Mouse (Mus musculus): ENCODE results near the gene D930020B18Rik. TPM values are rescaled to one million over a fixed set of nuclear protein-coding genes. Genes with fewer than 3 reads are reported as not detected.

D930020B18Rik gene
- polyA plus RNA-seq, 1 experiment = 0.22 TPM

- TF ChIP-seq POLR2A (IDR thresholded peaks at IDR 0.05; ENCODE audit: control insufficient read depth, extremely low read depth, insufficient read depth, low read length, poor library complexity) (no peak), CTCF (IDR thresholded peaks at IDR 0.05; ENCODE audit: borderline replicate concordance, control insufficient read depth, extremely low read depth, insufficient read depth, low read length, poor library complexity) (no peak)
- DNase-seq = no peak
- Histone ChIP-seq H3K4me1 (replicated peaks; ENCODE audit: control insufficient read depth, insufficient read depth, low read length) (no peaks in the 10 kb centered on the region), H3K36me3 (ENCODE audit: control insufficient read depth, insufficient read depth, low read length) (no peaks in the 10 kb centered on the region), H3K27me3 (ENCODE audit: control insufficient read depth, insufficient read depth, low read length) (no peaks in the 10 kb centered on the region), H3K27ac (ENCODE audit: control insufficient read depth, insufficient read depth, low read length) (no peak overlapping the region), H3K4me3 (ENCODE audit: control insufficient read depth, insufficient read depth, low read length) (no peak overlapping the region)
Measured at GRCm38 (mm10) chr10:121716862-121717261, 75.5 kb downstream of the D930020B18Rik start.

DNA sequence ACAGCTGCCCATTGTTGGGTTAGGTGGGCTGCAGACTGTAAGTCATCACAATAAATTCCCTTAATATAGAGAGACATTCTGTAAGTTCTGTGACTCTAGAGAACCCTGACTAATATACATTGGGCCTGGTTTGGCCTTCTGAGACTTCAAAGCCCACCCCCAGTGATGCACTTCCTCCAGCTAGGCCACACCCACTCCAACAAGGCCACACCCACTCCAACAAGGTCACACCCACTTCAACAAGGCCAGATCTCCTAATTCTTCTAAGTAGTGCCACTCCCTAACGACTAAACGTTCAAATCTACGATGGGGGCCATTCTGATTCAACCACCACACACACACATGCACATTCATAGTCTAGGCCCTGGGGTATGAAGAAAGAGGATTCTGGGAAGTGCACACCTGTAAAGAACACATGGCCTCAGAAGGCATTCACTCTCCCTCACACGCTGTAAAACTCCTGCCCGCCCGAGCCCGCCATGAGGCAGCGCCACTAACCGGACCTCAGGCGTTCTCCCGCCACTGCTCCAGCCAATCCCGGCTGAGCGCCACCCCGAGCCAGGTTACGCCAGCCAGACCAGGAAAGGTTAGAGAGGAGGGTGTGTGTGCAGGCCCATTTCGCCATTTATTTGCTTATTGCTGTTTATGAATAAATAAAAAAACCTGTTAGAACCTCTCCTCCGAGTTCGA lies 77.7 kb downstream of the D930020B18Rik start:
- H3K4me1 ChIP-seq (replicated peaks; ENCODE audit: control insufficient read depth, insufficient read depth, low read length) = no peaks in the 10 kb centered on the region
- H3K4me3 ChIP-seq (ENCODE audit: control insufficient read depth, insufficient read depth, low read length) = no peak overlapping the region
- no peaks in the 10 kb centered on the region for H3K27me3 ChIP-seq (ENCODE audit: control insufficient read depth, insufficient read depth, low read length)
- TF ChIP-seq CTCF (IDR thresholded peaks at IDR 0.05; ENCODE audit: borderline replicate concordance, control insufficient read depth, extremely low read depth, insufficient read depth, low read length, poor library complexity) (no peak), POLR2A (IDR thresholded peaks at IDR 0.05; ENCODE audit: control insufficient read depth, extremely low read depth, insufficient read depth, low read length, poor library complexity) (no peak)
- H3K36me3 ChIP-seq (ENCODE audit: control insufficient read depth, insufficient read depth, low read length) = no peaks in the 10 kb centered on the region
- 96% methylated on average over 18 of the region's 18 CpGs for WGBS
- no peak for DNase-seq
- H3K27ac ChIP-seq (ENCODE audit: control insufficient read depth, insufficient read depth, low read length) = no peak overlapping the region

DNA sequence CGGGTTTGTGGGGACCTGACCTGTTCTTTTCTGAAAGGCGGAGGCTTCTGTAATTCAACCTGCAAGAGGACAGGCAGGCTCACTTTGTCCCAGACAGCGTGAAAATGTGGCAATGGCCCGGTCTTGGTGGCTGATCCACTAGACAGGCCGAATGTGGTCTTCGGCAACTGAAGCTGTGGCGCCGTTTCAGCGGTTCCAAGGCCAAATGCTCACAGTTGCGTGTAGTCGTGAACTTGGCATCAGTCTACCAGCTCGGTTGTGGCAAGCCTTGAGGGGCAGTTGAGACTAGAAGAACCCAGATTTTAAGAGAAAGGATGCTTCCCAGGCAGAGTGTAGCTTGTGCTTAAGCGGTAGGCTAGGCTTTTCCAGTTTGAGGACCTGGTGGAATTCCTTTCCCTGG lies 79.3 kb downstream of the D930020B18Rik start:
- no peak overlapping the region for H3K27ac ChIP-seq (ENCODE audit: control insufficient read depth, insufficient read depth, low read length)
- no peaks in the 10 kb centered on the region for H3K27me3 ChIP-seq (ENCODE audit: control insufficient read depth, insufficient read depth, low read length)
- no peak for DNase-seq
- TF ChIP-seq POLR2A (IDR thresholded peaks at IDR 0.05; ENCODE audit: control insufficient read depth, extremely low read depth, insufficient read depth, low read length, poor library complexity) = no peak
- TF ChIP-seq CTCF (IDR thresholded peaks at IDR 0.05; ENCODE audit: borderline replicate concordance, control insufficient read depth, extremely low read depth, insufficient read depth, low read length, poor library complexity) = no peak
- 97% methylated on average over 13 of the region's 13 CpGs for WGBS
- no peaks in the 10 kb centered on the region for H3K4me1 ChIP-seq (replicated peaks; ENCODE audit: control insufficient read depth, insufficient read depth, low read length)
- no peaks in the 10 kb centered on the region for H3K36me3 ChIP-seq (ENCODE audit: control insufficient read depth, insufficient read depth, low read length)
- no peak overlapping the region for H3K4me3 ChIP-seq (ENCODE audit: control insufficient read depth, insufficient read depth, low read length)

DNA sequence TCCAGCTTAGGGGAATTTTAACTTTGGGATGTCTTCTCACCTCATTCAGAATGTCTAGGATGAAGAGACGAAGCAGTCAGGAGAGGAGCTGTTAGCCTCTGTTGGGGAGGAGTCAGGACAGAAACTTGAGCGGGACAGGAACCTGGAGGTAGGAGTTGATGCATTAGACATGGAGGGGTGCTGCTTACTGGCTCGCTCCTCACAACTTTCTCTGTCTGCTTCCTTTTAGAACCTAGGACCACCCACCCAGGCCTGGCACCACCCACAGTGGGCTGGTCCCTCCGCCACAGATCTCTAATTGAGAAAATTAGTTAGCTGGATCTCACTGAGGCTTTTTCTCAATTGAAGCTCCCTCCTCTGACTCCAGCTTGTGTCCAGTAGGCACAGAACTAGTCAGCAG lies 85.1 kb downstream of the D930020B18Rik start:
- 96% methylated on average over 4 of the region's 4 CpGs for WGBS
- TF ChIP-seq POLR2A (IDR thresholded peaks at IDR 0.05; ENCODE audit: control insufficient read depth, extremely low read depth, insufficient read depth, low read length, poor library complexity) (no peak), CTCF (IDR thresholded peaks at IDR 0.05; ENCODE audit: borderline replicate concordance, control insufficient read depth, extremely low read depth, insufficient read depth, low read length, poor library complexity) (no peak)
- Histone ChIP-seq H3K27ac (ENCODE audit: control insufficient read depth, insufficient read depth, low read length) (no peak overlapping the region), H3K27me3 (ENCODE audit: control insufficient read depth, insufficient read depth, low read length) (no peaks in the 10 kb centered on the region), H3K4me1 (replicated peaks; ENCODE audit: control insufficient read depth, insufficient read depth, low read length) (peaks cover 5% of the 10 kb centered on the region), H3K36me3 (ENCODE audit: control insufficient read depth, insufficient read depth, low read length) (no peaks in the 10 kb centered on the region), H3K4me3 (ENCODE audit: control insufficient read depth, insufficient read depth, low read length) (no peak overlapping the region)
- no peak for DNase-seq

- DNase-seq = no peak
- Histone ChIP-seq H3K27me3 (ENCODE audit: control insufficient read depth, insufficient read depth, low read length) (no peaks in the 10 kb centered on the region), H3K4me1 (replicated peaks; ENCODE audit: control insufficient read depth, insufficient read depth, low read length) (peaks cover 5% of the 10 kb centered on the region), H3K36me3 (ENCODE audit: control insufficient read depth, insufficient read depth, low read length) (no peaks in the 10 kb centered on the region), H3K4me3 (ENCODE audit: control insufficient read depth, insufficient read depth, low read length) (no peak overlapping the region), H3K27ac (ENCODE audit: control insufficient read depth, insufficient read depth, low read length) (no peak overlapping the region)
- TF ChIP-seq CTCF (IDR thresholded peaks at IDR 0.05; ENCODE audit: borderline replicate concordance, control insufficient read depth, extremely low read depth, insufficient read depth, low read length, poor library complexity) (no peak), POLR2A (IDR thresholded peaks at IDR 0.05; ENCODE audit: control insufficient read depth, extremely low read depth, insufficient read depth, low read length, poor library complexity) (no peak)
- WGBS = 95% methylated on average over 4 of the region's 4 CpGs
Measured at GRCm38 (mm10) chr10:121727151-121727550, 85.8 kb downstream of the D930020B18Rik start.

GRCm38 (mm10) chr10:121728226-121728625 lies 86.8 kb downstream of the D930020B18Rik start:
- Histone ChIP-seq H3K27ac (ENCODE audit: control insufficient read depth, insufficient read depth, low read length) (no peak overlapping the region), H3K4me3 (ENCODE audit: control insufficient read depth, insufficient read depth, low read length) (no peak overlapping the region), H3K36me3 (ENCODE audit: control insufficient read depth, insufficient read depth, low read length) (no peaks in the 10 kb centered on the region), H3K4me1 (replicated peaks; ENCODE audit: control insufficient read depth, insufficient read depth, low read length) (peaks cover 5% of the 10 kb centered on the region), H3K27me3 (ENCODE audit: control insufficient read depth, insufficient read depth, low read length) (no peaks in the 10 kb centered on the region)
- 98% methylated on average over 4 of the region's 4 CpGs for WGBS
- TF ChIP-seq POLR2A (IDR thresholded peaks at IDR 0.05; ENCODE audit: control insufficient read depth, extremely low read depth, insufficient read depth, low read length, poor library complexity) (no peak), CTCF (IDR thresholded peaks at IDR 0.05; ENCODE audit: borderline replicate concordance, control insufficient read depth, extremely low read depth, insufficient read depth, low read length, poor library complexity) (no peak)
- no peak for DNase-seq

All from thymus, adult 2 months (tissue).